Comparison of ENCODE assay signal across 9 mouse cellular contexts in the genomic region with DNA sequence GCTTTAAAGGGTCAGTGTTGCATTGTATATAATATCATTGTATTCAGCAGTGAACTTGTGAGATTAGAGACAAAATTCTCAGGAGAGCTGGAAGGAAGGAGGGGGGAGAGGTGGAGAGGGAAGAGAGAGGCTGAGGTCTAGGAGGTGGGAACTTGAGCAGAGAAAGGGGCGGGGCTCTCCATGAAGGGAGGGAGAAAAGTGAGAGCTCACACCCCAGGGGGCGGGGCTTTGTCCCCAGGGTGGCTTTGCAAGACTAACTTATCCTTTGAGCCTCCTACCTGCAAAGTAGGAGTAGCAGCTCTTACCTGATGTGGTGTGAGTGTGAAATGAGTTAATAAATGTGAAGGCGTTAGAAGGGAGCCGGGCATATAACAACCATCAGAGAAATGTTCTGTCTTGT. TPM values are rescaled to one million over a fixed set of nuclear protein-coding genes. Genes with fewer than 3 reads are reported as not detected.
DNase-seq lines count a peak whose midpoint lies in the region; TF ChIP-seq lines count a peak whose summit lies in the region.
"Had no signal": no experiment of that assay in that cellular context is flagged by ENCODE, and none has a peak within 500 bp of the region (broad histone marks: within the 10 kb centered on the region; RNA-seq: fewer than 3 reads in every experiment).

No protein-coding gene starts in this region.

- no peak for TF ChIP-seq EP300 in MEL (IDR thresholded peaks at IDR 0.05; ENCODE audit: low read depth in 1 of 2, low read length in 2 of 2)

- TF ChIP-seq POLR2A in MEL (IDR thresholded peaks at IDR 0.05; ENCODE audit: control insufficient read depth in 1 of 2, insufficient read depth in 1 of 2, low read depth in 1 of 2, low read length in 2 of 2, poor library complexity in 1 of 2), result no peak

- H3K4me3 ChIP-seq in gastrocnemius, adult 2 months, result no peak overlapping the region
- no peak overlapping the region for H3K4me3 ChIP-seq in MEL (ENCODE audit: control insufficient read depth in 1 of 2, insufficient read depth in 1 of 2, low read depth in 2 of 2, low read length in 2 of 2)
- H3K4me3 ChIP-seq: forebrain, embryonic 10.5 days had no signal

- peak; percentile 66 for DNase-seq in gastrocnemius, adult 2 months
- DNase-seq in gastrocnemius, postnatal 4 days (ENCODE audit: low spot score in 2 of 2), result no peak
- DNase-seq in MEL (ENCODE audit: low read depth, low spot score), result peak; percentile 82
- DNase-seq in kidney, adult 8-10 months, result peak; percentile 79 to 85
- DNase-seq in lung, postnatal 36 days, result peak; percentile 90
- DNase-seq in frontal cortex, postnatal 10 days (ENCODE audit: low spot score in 2 of 2), result no peak
- no peak for DNase-seq in cerebellum, adult 11-12 months
- DNase-seq in frontal cortex, postnatal 36 days (ENCODE audit: low spot score in 2 of 2), result no peak

- no peaks in the 10 kb centered on the region for H3K79me2 ChIP-seq in MEL (ENCODE audit: control insufficient read depth, insufficient read depth, low read length, poor library complexity)

- no peak for TF ChIP-seq CTCF in gastrocnemius, adult 2 months (IDR thresholded peaks at IDR 0.05)
- no peak for TF ChIP-seq CTCF in MEL (IDR thresholded peaks at IDR 0.05 in 2 of 3, conservative IDR thresholded peaks at IDR 0.05 in 1 of 3; ENCODE audit: control insufficient read depth in 1 of 3, insufficient read depth in 1 of 3, low read depth in 2 of 3, low read length in 3 of 3, poor library complexity in 1 of 3, severe bottlenecking in 1 of 3)

- H3K27ac ChIP-seq in gastrocnemius, adult 2 months, result no peak overlapping the region
- H3K27ac ChIP-seq in MEL (ENCODE audit: control insufficient read depth, low read depth, low read length), result no peak overlapping the region
- H3K27ac ChIP-seq: forebrain, embryonic 10.5 days had no signal

- TF ChIP-seq RAD21 in MEL (IDR thresholded peaks at IDR 0.05; ENCODE audit: low read depth, low read length), result no peak

- intact Hi-C loops in gastrocnemius, adult 2 months (cut with DNase I), result no loop called here

- H3K27me3 ChIP-seq in MEL (ENCODE audit: control insufficient read depth in 1 of 2, insufficient read depth in 2 of 2, low read length in 2 of 2), result no peaks in the 10 kb centered on the region

- H3K4me1 ChIP-seq in MEL (ENCODE audit: control insufficient read depth in 1 of 2, insufficient read depth in 2 of 2, low read length in 2 of 2), result peaks cover 3 to 14% of the 10 kb centered on the region in 2 experiments

- H3K9ac ChIP-seq in MEL (ENCODE audit: control insufficient read depth, low read depth, low read length, poor library complexity, severe bottlenecking), result no peak overlapping the region

- H3K9me3 ChIP-seq in MEL (replicated peaks; ENCODE audit: insufficient read depth, low read length), result no peaks in the 10 kb centered on the region
- H3K9me3 ChIP-seq: forebrain, embryonic 10.5 days had no signal

- H3K36me3 ChIP-seq in MEL (ENCODE audit: control insufficient read depth in 1 of 2, insufficient read depth in 2 of 2, low read length in 2 of 2), result peaks cover 0 to 4% of the 10 kb centered on the region in 2 experiments; a peak in 2 of 4 replicates
- H3K36me3 ChIP-seq: forebrain, embryonic 10.5 days had no signal

TF ChIP-seq in MEL, 35 proteins besides CTCF, POLR2A, EP300 and RAD21:
- no peak for TF ChIP-seq TAL1 (IDR thresholded peaks at IDR 0.05; ENCODE audit: low read length)
- no peak for TF ChIP-seq JUND (IDR thresholded peaks at IDR 0.05; ENCODE audit: low read depth, low read length)
- no peak for TF ChIP-seq NELFE (IDR thresholded peaks at IDR 0.05; ENCODE audit: low read depth, low read length)
- no peak for TF ChIP-seq UBTF (IDR thresholded peaks at IDR 0.05; ENCODE audit: borderline replicate concordance, insufficient read depth, low read depth, low read length)
- TF ChIP-seq KAT2A (conservative IDR thresholded peaks at IDR 0.05; ENCODE audit: low read depth, low read length), result no peak
- TF ChIP-seq MXI1 (IDR thresholded peaks at IDR 0.05; ENCODE audit: low read depth, low read length), result no peak
- no peak for TF ChIP-seq POLR2AphosphoS5 (IDR thresholded peaks at IDR 0.05; ENCODE audit: borderline replicate concordance, low read depth, low read length)
- no peak for TF ChIP-seq GATA1 (IDR thresholded peaks at IDR 0.05; ENCODE audit: low read depth, low read length)
- no peak for TF ChIP-seq USF2 (IDR thresholded peaks at IDR 0.05; ENCODE audit: borderline replicate concordance in 1 of 2, insufficient read depth in 1 of 2, low read depth in 1 of 2, low read length in 2 of 2)
- TF ChIP-seq ETS1 (IDR thresholded peaks at IDR 0.05; ENCODE audit: low read depth, low read length), result no peak
- no peak for TF ChIP-seq GABPA (IDR thresholded peaks at IDR 0.05; ENCODE audit: low read depth, low read length)
- no peak for TF ChIP-seq USF1 (IDR thresholded peaks at IDR 0.05; ENCODE audit: low read depth, low read length)
- no peak for TF ChIP-seq TCF12 (IDR thresholded peaks at IDR 0.05; ENCODE audit: low read depth, low read length)
- TF ChIP-seq MEF2A (IDR thresholded peaks at IDR 0.05; ENCODE audit: extremely low read depth, insufficient replicate concordance, low read depth, low read length, poor library complexity, severe bottlenecking), result no peak
- no peak for TF ChIP-seq MYB (IDR thresholded peaks at IDR 0.05; ENCODE audit: low read depth, low read length)
- TF ChIP-seq CHD2 (IDR thresholded peaks at IDR 0.05; ENCODE audit: low read length), result no peak
- TF ChIP-seq ZNF384 (IDR thresholded peaks at IDR 0.05; ENCODE audit: low read depth, low read length), result no peak
- no peak for TF ChIP-seq E2F4 (IDR thresholded peaks at IDR 0.05; ENCODE audit: borderline replicate concordance, low read depth, low read length)
- TF ChIP-seq TBP (IDR thresholded peaks at IDR 0.05; ENCODE audit: low read depth, low read length), result no peak
- no peak for TF ChIP-seq ZKSCAN1 (IDR thresholded peaks at IDR 0.05; ENCODE audit: low read depth, low read length)

RNA-seq across cellular contexts. Expression of a gene that starts 15.3 kb away (rescaled TPM):
- total RNA-seq in gastrocnemius, adult 2 months (2021), result 10 to 100 TPM; 23.9 to 24.5 TPM
- 10 to 100 TPM; 51.2 to 59.4 TPM for total RNA-seq in gastrocnemius, postnatal 4 days (2021)
- total RNA-seq in MEL (2012; rRNA removed), result 5.8 and 7.2 TPM in 2 replicates
- polyA plus RNA-seq in MEL (2012; ENCODE audit: insufficient read depth in 1 of 2, insufficient read length in 2 of 2, low read depth in 1 of 2, low replicate concordance in 2 of 2, missing spikeins in 1 of 2), result 10 to 100 TPM; 25.0 to 43.4 TPM

RNA-seq across cellular contexts. Expression of a gene that starts 30.7 kb away (rescaled TPM):
- 1 to 10 TPM; 6.5 to 7.4 TPM for total RNA-seq in gastrocnemius, adult 2 months (2021)
- 10 to 100 TPM; 16.9 to 17.4 TPM for total RNA-seq in gastrocnemius, postnatal 4 days (2021)
- 0.39 TPM in 2 replicates for total RNA-seq in MEL (2012; rRNA removed)
- under 1 TPM in 1 of 2 experiments, not detected in 1; 0.45 TPM for polyA plus RNA-seq in MEL (2012; ENCODE audit: insufficient read depth in 1 of 2, insufficient read length in 2 of 2, low read depth in 1 of 2, low replicate concordance in 2 of 2, missing spikeins in 1 of 2)

RNA-seq across cellular contexts. Expression of a gene that starts 33.3 kb away (rescaled TPM):
- 10 to 100 TPM; 34.9 to 36.0 TPM for total RNA-seq in gastrocnemius, adult 2 months (2021)
- 10 to 100 TPM; 21.1 to 26.4 TPM for total RNA-seq in gastrocnemius, postnatal 4 days (2021)
- 26.8 and 39.6 TPM in 2 replicates for total RNA-seq in MEL (2012; rRNA removed)
- polyA plus RNA-seq in MEL (2012; ENCODE audit: insufficient read depth in 1 of 2, insufficient read length in 2 of 2, low read depth in 1 of 2, low replicate concordance in 2 of 2, missing spikeins in 1 of 2), result 10 to 100 TPM in 1 of 2 experiments, not detected in 1; 21.3 TPM

RNA-seq across cellular contexts. Expression of a gene that starts 33.5 kb away (rescaled TPM):
- total RNA-seq in gastrocnemius, adult 2 months (2021), result 10 to 100 TPM; 62.4 to 86.0 TPM
- 10 to 100 TPM; 63.8 to 76.3 TPM for total RNA-seq in gastrocnemius, postnatal 4 days (2021)
- total RNA-seq in MEL (2012; rRNA removed), result 190 and 191 TPM in 2 replicates
- 100 to 1,000 TPM in 1 of 2 experiments, not detected in 1; 173 TPM for polyA plus RNA-seq in MEL (2012; ENCODE audit: insufficient read depth in 1 of 2, insufficient read length in 2 of 2, low read depth in 1 of 2, low replicate concordance in 2 of 2, missing spikeins in 1 of 2)

RNA-seq across cellular contexts. Expression of a gene that starts 59.5 kb away (rescaled TPM):
- total RNA-seq in gastrocnemius, adult 2 months (2021), result 1 to 10 TPM; 6.8 to 9.4 TPM
- total RNA-seq in gastrocnemius, postnatal 4 days (2021), result 10 to 100 TPM; 73.0 to 80.8 TPM
- total RNA-seq in MEL (2012; rRNA removed), result 37.3 and 65.8 TPM in 2 replicates
- 10 to 100 TPM in 1 of 2 experiments, not detected in 1; 84.9 TPM for polyA plus RNA-seq in MEL (2012; ENCODE audit: insufficient read depth in 1 of 2, insufficient read length in 2 of 2, low read depth in 1 of 2, low replicate concordance in 2 of 2, missing spikeins in 1 of 2)

Comparison
In these comparisons a context has a peak if more than half of its experiments do, and no peak if none do; other contexts are left out.
1. DNase-seq: peak in gastrocnemius, adult 2 months (single experiment), MEL (single experiment), kidney, adult 8-10 months (2 of 2) and lung, postnatal 36 days (single experiment); none in gastrocnemius, postnatal 4 days (0 of 2), frontal cortex, postnatal 10 days (0 of 2), cerebellum, adult 11-12 months (single experiment) and frontal cortex, postnatal 36 days (0 of 2).